ENCODE assay signal across 13 mouse cellular contexts in the genomic region with DNA sequence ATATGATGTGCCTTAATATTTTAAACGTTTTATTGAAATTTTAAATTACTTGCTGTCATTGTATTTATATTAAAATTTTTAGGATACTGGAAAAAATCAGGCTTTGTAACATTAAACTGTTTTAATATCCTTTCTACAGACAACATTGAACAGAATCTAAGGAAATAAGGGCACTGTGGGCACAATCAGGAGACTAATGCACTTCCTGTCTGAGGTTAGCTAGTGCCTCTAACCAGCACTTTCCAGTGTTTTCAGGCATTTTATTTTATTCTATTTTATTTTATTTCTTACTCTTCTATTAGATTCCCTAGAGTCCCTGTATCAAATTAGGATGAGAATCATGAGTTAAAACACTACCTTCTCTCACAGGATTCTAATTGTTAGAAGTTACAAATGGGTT.
"Had no signal": no experiment of that assay in that cellular context is flagged by ENCODE, and none has a peak within 500 bp of the region (broad histone marks: within the 10 kb centered on the region; RNA-seq: fewer than 3 reads in every experiment).

No protein-coding gene starts in this region.

- H3K4me3 ChIP-seq: megakaryocyte, embryonic 14.5 days; midbrain, embryonic 13.5 days; midbrain, embryonic 15.5 days; neural tube, embryonic 12.5 days; stomach, embryonic 15.5 days had no signal

- DNase-seq: lung, adult 18-20 months; lung, embryonic 14.5 days; lung, postnatal 10 days; lung, postnatal 4 days; right cerebral cortex, postnatal 14 days; thymus, adult 2 months; thymus, postnatal 25 days had no signal

- H3K9ac ChIP-seq: lung, embryonic 14.5 days; midbrain, embryonic 13.5 days; midbrain, embryonic 15.5 days; neural tube, embryonic 12.5 days; stomach, embryonic 15.5 days had no signal

- H3K36me3 ChIP-seq: midbrain, embryonic 13.5 days; midbrain, embryonic 15.5 days; neural tube, embryonic 12.5 days; stomach, embryonic 15.5 days had no signal

- H3K27ac ChIP-seq: midbrain, embryonic 13.5 days; midbrain, embryonic 15.5 days; neural tube, embryonic 12.5 days; stomach, embryonic 15.5 days; stomach, postnatal 0 days had no signal

- ATAC-seq: midbrain, embryonic 13.5 days; midbrain, embryonic 15.5 days had no signal

- H3K27me3 ChIP-seq: megakaryocyte, embryonic 14.5 days; midbrain, embryonic 13.5 days; midbrain, embryonic 15.5 days; neural tube, embryonic 12.5 days; stomach, embryonic 15.5 days had no signal

- H3K4me1 ChIP-seq: neural tube, embryonic 12.5 days had no signal

- H3K9me3 ChIP-seq: megakaryocyte, embryonic 14.5 days; midbrain, embryonic 13.5 days; midbrain, embryonic 15.5 days; neural tube, embryonic 12.5 days; stomach, embryonic 15.5 days had no signal
